Mouse (Mus musculus) forebrain, embryonic 16.5 days (tissue): ENCODE measurements around the gene AW011738. TPM values are rescaled to one million over a fixed set of nuclear protein-coding genes. Genes with fewer than 3 reads are reported as not detected.

ENCODE experiments used
- ATAC-seq: fragments of 200-750 bp; cut with Nextera tagmentation; 2 replicates; pipeline ENCODE4 v1.8.0; 2017; ENCODE audit warnings: mild to moderate bottlenecking, moderate library complexity
- H3K27ac ChIP-seq: fragments of 300-500 bp; sonication (generic); 2 replicates; pipeline ENCODE4 v1.5.1; 2014; ENCODE audit warnings: low read length, control low read depth
- H3K27me3 ChIP-seq: fragments of 300-500 bp; sonication (generic); replicated peaks from 2 replicates; pipeline ENCODE4 v1.6.1; 2014; ENCODE audit warnings: low read length; ENCODE audit not compliant: control insufficient read depth, insufficient read depth
- H3K36me3 ChIP-seq: fragments of 300-500 bp; sonication (generic); 2 replicates; pipeline ENCODE4 v1.6.1; 2014; ENCODE audit not compliant: control insufficient read depth, insufficient read depth
- H3K4me1 ChIP-seq: fragments of 300-500 bp; sonication (generic); replicated peaks from 2 replicates; pipeline ENCODE4 v1.6.1; 2014; ENCODE audit warnings: low read length; ENCODE audit not compliant: control insufficient read depth, insufficient read depth
- H3K4me2 ChIP-seq: fragments of 300-500 bp; sonication (generic); 2 replicates; pipeline ENCODE4 v1.6.1; 2014; ENCODE audit warnings: mild to moderate bottlenecking, low read length, control low read depth
- H3K4me3 ChIP-seq: fragments of 300-500 bp; sonication (generic); replicated peaks from 2 replicates; pipeline ENCODE4 v1.5.1; 2014; ENCODE audit warnings: mild to moderate bottlenecking, low read length, control low read depth
- H3K9ac ChIP-seq: fragments of 300-500 bp; sonication (generic); replicated peaks from 2 replicates; pipeline ENCODE4 v1.6.1; 2014; ENCODE audit warnings: low read depth, low read length, control low read depth
- H3K9me3 ChIP-seq: fragments of 300-500 bp; sonication (generic); 2 replicates; pipeline ENCODE4 v1.6.1; 2016; ENCODE audit warnings: low read length; ENCODE audit not compliant: control insufficient read depth
- WGBS: fragments of 180-500 bp; shearing (Covaris S2); extraction: QIAGEN DNeasy Blood & Tissue Kit; methylation state at CpG from one replicate; pipeline ENCODE4 v1.1.7; 2014; 5-methylcytosine and 5-hydroxymethylcytosine counted together
- polyA plus RNA-seq: library from polyadenylated mRNA; unstranded; fragments of >200 nt; fragmentation: Nextera tagmentation; extraction: Ambion mirVana; gene quantifications from 2 replicates; pipeline ENCODE4 v1.2.1, GENCODE M21; 2015

Gene AW011738
- polyA plus RNA-seq, 1 experiment from 2014 or later, result 4.0 TPM

DNA sequence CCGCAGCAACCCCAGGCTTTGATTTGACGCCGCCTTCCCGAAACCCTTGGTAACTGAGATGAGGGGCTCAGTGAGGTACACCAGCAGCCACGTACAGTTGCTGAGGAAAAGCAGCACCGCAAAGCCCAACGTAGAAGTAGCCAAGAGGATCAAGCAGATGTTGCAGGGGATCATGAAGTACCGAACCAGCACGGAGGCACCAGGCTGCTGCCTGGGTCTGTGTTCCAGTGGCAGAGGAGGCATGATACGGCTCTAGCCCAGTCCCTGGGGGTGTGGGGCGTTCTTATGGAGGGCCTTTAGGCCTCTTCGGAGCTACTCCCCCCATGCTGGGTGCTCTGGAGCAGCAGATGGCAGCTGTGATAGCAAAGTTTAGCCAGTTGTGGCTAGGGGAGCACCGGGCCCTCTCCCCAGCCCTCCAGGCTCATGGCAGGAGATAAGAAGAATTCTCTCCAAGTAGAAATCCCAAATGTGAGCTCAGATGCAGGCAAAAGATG, 17.6 kb upstream of the AW011738 start:
- 43% methylated on average over 13 of the region's 13 CpGs for WGBS

DNA sequence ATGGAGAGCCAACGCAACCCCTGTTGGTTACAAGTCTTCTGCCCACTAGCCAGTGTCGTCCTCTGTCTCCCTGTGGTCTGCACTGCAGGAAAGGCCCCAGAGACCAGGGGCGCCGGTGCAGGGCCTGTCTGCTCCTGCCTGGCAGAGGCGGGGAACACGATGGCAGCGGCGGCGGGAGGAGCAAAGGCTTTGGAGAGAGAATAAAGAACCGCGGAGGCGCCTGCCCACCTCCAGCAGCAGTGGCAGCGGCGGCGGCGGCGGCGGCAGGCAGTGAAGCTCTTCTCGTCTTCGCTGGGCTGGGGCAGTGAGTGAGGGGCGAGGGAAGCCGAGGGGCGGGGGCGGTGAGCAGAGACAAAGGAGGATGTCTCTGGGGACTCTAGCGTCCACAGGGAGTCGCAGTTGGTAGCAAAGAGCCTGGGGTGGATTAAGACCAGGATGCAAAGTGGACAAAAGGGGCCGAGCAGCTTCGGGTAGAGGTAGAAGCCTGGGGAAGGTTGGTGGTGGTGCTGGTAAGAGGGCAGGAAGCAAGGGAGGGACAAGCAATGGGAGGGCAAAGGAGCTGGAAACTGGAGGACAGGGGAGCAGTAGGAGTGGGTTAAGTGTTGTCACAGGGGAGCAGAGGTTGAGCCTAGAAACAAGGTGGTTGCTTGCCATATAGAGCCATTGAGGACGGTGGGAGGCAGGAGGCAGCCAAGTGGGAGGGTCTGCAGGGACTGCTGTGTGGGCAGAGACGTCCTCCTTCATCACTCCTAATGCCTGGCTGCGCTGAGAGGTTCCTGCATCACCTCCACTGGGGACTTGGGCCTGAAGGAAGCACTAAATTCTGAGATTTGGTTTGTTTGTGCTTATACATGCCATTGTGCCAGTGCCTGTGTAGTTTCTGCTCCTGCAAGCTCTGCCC, 16.9 kb upstream of the AW011738 start:
- 3% methylated on average over 31 of the region's 31 CpGs for WGBS
- peaks cover 6% of the 10 kb centered on the region for H3K36me3 ChIP-seq
- no peaks in the 10 kb centered on the region for H3K9me3 ChIP-seq
- ATAC-seq, result peak; percentile 61
- H3K27ac ChIP-seq, result peak overlapping the region; percentile 93
- H3K4me2 ChIP-seq, result peak overlapping the region; percentile 86
- no peaks in the 10 kb centered on the region for H3K27me3 ChIP-seq
- H3K9ac ChIP-seq, result peak overlapping the region; percentile 89
- H3K4me3 ChIP-seq, result peak overlapping the region; percentile 62
- peaks cover 87% of the 10 kb centered on the region for H3K4me1 ChIP-seq

More for the DNA sequence above, 17.6 kb upstream of the AW011738 start:
- Histone ChIP-seq H3K36me3 (peaks cover 4% of the 10 kb centered on the region), H3K4me3 (peak overlapping the region; percentile 62), H3K4me2 (peak overlapping the region; percentile 86), H3K27ac (peak overlapping the region; percentile 93), H3K9ac (peak overlapping the region; percentile 89), H3K4me1 (peaks cover 93% of the 10 kb centered on the region), H3K27me3 (no peaks in the 10 kb centered on the region), H3K9me3 (no peaks in the 10 kb centered on the region)
- ATAC-seq, result peak; percentile 29

DNA sequence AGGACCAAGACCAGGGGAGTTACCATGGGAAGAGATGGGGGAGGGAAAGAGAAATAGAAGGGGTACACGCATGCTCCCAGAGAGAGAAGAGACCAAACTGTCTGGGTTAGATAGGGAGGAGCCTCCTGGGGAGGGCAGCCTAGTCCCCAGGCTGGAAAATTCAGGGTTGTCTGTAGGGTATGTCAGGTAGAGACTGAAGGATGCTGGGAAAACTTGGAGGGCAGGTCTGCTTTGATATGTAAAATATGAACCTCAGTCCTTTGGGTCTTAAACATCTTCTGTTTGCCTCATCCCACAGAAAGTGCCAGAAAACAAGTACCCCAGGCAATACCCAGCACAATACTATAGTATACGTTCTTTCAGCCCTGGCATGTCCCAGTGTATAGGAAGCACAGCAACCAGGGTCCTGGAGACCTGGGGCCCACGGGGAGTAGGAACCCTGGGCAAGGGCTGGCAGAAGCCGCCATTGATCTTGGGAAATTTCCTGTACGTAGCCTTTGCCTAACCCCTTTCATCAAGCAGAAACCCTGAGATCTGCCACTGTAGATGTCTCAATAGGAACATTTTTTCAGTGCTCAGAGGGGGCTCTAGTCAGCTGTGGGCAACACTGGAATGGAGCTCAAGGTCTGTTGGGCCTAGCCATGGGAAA, 14.8 kb upstream of the AW011738 start:
- H3K4me1 ChIP-seq, result peaks cover 79% of the 10 kb centered on the region
- ATAC-seq, result no peak
- no peaks in the 10 kb centered on the region for H3K27me3 ChIP-seq
- H3K36me3 ChIP-seq, result peaks cover 6% of the 10 kb centered on the region
- 24% methylated on average over 5 of the region's 5 CpGs for WGBS
- no peak overlapping the region for H3K4me3 ChIP-seq
- H3K9me3 ChIP-seq, result no peaks in the 10 kb centered on the region
- no peak overlapping the region for H3K9ac ChIP-seq
- H3K4me2 ChIP-seq, result no peak overlapping the region
- H3K27ac ChIP-seq, result peak overlapping the region; percentile 6

DNA sequence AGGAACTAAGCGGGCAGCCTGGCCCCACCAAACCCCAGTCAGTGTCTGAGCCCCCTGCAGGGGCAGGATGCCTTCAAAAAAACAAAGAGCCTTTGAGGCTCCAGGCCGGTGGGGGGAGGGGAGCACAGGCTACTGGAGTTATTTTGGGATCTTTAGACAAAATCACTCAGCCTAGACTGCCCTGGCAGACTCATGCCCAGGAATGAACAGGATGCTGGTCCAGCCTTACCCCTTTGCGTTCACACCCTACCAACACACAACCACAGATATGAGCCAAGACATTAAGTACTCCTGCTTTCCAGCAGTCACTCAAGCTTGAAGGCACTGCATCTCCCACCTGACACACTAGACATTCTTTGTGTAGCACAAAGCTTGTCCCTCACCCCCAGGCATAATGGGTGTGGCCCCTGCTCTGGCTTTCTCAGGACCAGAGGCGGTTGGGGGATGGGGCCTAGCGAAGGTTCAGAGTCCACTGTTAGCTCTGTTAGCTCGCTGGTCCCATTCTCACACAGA, 14.2 kb upstream of the AW011738 start:
- H3K27ac ChIP-seq, result peak overlapping the region; percentile 6
- 5% methylated on average over 6 of the region's 6 CpGs for WGBS
- no peak overlapping the region; the same call in 1 of the 2 replicates for H3K4me2 ChIP-seq
- H3K9ac ChIP-seq, result no peak overlapping the region; the same call in 1 of the 2 replicates
- peak; percentile 18; the same call in 1 of the 2 replicates for ATAC-seq
- no peaks in the 10 kb centered on the region for H3K27me3 ChIP-seq
- peaks cover 6% of the 10 kb centered on the region for H3K36me3 ChIP-seq
- H3K4me1 ChIP-seq, result peaks cover 79% of the 10 kb centered on the region
- H3K4me3 ChIP-seq, result no peak overlapping the region
- no peaks in the 10 kb centered on the region for H3K9me3 ChIP-seq

DNA sequence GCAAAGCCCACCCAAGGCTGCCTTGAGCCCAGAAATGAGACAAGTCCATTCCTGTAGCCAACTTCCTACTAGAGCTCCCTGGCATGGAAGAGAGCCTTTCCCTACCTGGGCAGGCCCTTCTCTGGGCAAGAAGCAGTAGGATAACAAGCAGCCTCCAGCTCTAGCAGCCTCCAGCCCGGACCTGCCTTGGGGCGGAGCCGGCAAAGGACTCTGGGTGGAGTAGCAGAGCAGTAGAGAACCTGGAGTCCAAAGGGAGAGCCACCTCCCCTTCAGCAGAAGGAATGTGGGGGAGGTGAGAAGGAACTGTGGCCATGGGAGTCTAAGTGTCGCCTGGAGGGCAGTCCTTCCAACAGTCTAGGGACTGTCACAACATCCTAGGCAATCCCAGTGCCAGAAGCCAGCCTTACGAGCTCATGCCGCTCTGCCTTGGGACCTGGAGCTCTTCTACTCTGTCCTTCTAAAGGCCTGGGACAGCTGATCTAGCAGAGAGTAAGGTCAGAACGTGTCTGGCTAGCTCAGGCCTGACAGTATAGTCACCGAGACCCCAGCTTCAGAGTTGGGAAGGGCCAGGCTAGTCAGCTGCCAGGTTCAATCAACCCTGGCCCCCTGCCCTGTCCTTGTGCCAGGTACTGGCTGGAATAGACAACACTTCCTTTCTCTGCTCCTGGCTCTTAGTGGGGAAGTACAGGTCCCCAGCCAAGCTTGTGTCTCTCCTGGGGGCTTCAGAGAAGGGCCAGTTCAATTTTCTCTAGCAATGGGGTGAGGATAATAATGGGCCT, 10.5 kb upstream of the AW011738 start:
- ATAC-seq, result no peak
- Histone ChIP-seq H3K4me2 (no peak overlapping the region), H3K9ac (no peak overlapping the region), H3K4me1 (peaks cover 63% of the 10 kb centered on the region), H3K27me3 (no peaks in the 10 kb centered on the region), H3K9me3 (no peaks in the 10 kb centered on the region), H3K36me3 (peaks cover 6% of the 10 kb centered on the region), H3K4me3 (no peak overlapping the region), H3K27ac (0 out of 2 replicates have a peak overlapping the region, but pooled peaks have one; percentile 43)
- 44% methylated on average over 8 of the region's 8 CpGs for WGBS

DNA sequence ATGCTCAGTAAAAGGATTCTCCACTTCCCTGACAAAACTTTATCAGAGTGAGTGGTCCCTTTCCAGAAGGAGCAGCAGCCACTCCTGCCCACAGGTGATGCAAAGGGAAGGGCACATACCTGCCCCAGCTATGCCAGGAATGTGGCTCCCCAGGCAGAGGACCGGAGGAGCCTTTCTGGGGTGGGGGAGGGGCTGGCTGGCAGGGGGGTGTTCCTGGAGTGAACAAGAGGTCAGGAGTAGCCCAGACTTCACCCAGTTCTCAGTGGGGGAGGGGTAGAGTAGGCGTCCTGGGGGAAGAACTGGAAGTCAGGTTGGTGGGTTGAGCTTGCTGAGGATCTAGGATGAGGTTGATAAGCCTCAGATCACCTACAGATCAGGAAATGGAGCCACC, 9.9 kb upstream of the AW011738 start:
- WGBS, result 21% methylated on average over 2 of the region's 2 CpGs
- peaks cover 6% of the 10 kb centered on the region for H3K36me3 ChIP-seq
- H3K27me3 ChIP-seq, result no peaks in the 10 kb centered on the region
- peaks cover 60% of the 10 kb centered on the region for H3K4me1 ChIP-seq
- ATAC-seq, result no peak
- no peaks in the 10 kb centered on the region for H3K9me3 ChIP-seq
- H3K27ac ChIP-seq, result no peak overlapping the region
- no peak overlapping the region for H3K9ac ChIP-seq
- H3K4me3 ChIP-seq, result no peak overlapping the region
- H3K4me2 ChIP-seq, result no peak overlapping the region

DNA sequence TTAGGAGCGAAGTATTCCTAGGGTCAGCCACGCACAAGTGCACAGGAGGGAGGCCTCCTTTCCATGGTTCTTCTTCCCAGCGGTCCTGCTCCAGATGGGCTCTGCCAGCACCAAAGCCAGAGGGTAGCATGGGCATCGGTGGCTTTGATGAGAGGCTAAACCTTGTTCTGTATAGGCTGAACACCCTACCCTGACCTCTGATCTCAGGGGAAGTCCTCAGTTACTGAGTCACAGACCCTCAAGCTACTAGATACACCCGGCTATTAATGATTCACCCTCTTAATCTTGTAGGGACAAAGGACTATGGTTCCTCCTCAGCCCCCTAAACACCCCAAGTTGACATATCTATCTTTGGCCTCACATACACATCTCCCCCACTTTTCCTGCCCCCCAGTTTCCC, 9.2 kb upstream of the AW011738 start:
- Histone ChIP-seq H3K27ac (no peak overlapping the region), H3K4me3 (no peak overlapping the region), H3K36me3 (peaks cover 6% of the 10 kb centered on the region), H3K27me3 (no peaks in the 10 kb centered on the region), H3K9ac (no peak overlapping the region), H3K4me1 (peaks cover 53% of the 10 kb centered on the region), H3K4me2 (no peak overlapping the region), H3K9me3 (no peaks in the 10 kb centered on the region)
- WGBS, result 74% methylated on average over 5 of the region's 5 CpGs
- ATAC-seq, result no peak

DNA sequence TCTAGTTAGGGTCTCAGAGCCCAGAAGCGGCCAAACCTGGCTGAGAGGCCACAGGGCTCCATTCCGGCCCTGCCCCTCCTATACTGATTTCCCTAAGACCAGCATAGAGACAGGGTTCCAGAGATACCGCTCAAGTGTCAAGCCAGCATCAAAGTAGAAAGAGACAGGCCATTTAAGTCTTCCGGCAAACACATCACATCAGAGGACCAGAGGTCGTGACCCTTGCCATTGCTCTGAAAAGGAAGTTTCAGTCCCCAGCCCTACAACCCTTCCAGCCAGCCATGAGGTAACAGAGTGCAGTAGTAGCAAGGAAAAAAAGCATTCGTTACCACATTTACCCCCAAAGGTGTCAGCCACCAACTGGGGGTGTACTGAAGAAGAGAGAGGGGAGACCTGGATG, 8.8 kb upstream of the AW011738 start:
- H3K36me3 ChIP-seq, result peaks cover 6% of the 10 kb centered on the region
- 50% methylated on average over 6 of the region's 6 CpGs for WGBS
- H3K9me3 ChIP-seq, result no peaks in the 10 kb centered on the region
- peaks cover 49% of the 10 kb centered on the region for H3K4me1 ChIP-seq
- H3K4me3 ChIP-seq, result no peak overlapping the region
- ATAC-seq, result no peak
- H3K9ac ChIP-seq, result no peak overlapping the region
- H3K27ac ChIP-seq, result no peak overlapping the region
- no peaks in the 10 kb centered on the region for H3K27me3 ChIP-seq
- no peak overlapping the region for H3K4me2 ChIP-seq
